In genomic region chr4:86670582-86671306, GRCm38 (mm10) we compare ENCODE assay signal across 9 mouse cellular contexts. TPM values are rescaled to one million over a fixed set of nuclear protein-coding genes. Genes with fewer than 3 reads are reported as not detected.
DNase-seq lines count a peak whose midpoint lies in the region; ATAC-seq and TF ChIP-seq lines count a peak whose summit lies in the region.
"Had no signal": no experiment of that assay in that cellular context is flagged by ENCODE, and none has a peak within 500 bp of the region (broad histone marks: within the 10 kb centered on the region; RNA-seq: fewer than 3 reads in every experiment).

No protein-coding gene starts in this region.

- intact Hi-C loops in gastrocnemius, adult 2 months (cut with DNase I) = no loop called here
- intact Hi-C loops in gastrocnemius, postnatal 36 days (cut with DNase I) = no loop called here

- no peaks in the 10 kb centered on the region for H3K27me3 ChIP-seq in stomach, postnatal 0 days (ENCODE audit: control insufficient read depth, insufficient read depth, low read length)
- H3K27me3 ChIP-seq: limb, embryonic 15.5 days had no signal

- H3K4me2 ChIP-seq in stomach, postnatal 0 days (replicated peaks; ENCODE audit: low read depth) = no peak overlapping the region

- peak overlapping the region; percentile 90; the same call in 1 of the 2 replicates for H3K4me3 ChIP-seq in gastrocnemius, adult 2 months
- H3K4me3 ChIP-seq in stomach, postnatal 0 days (ENCODE audit: low read depth, low read length) = no peak overlapping the region

- H3K9me3 ChIP-seq in stomach, postnatal 0 days (ENCODE audit: control insufficient read depth, low read length) = no peaks in the 10 kb centered on the region
- H3K9me3 ChIP-seq: limb, embryonic 15.5 days had no signal

- peaks cover 2% of the 10 kb centered on the region; the same call in 1 of the 2 replicates for H3K36me3 ChIP-seq in stomach, postnatal 0 days (ENCODE audit: control insufficient read depth, insufficient read depth, low read length)

- no peak for TF ChIP-seq EP300 in stomach, postnatal 0 days (optimal IDR thresholded peaks at IDR 0.05)

- DNase-seq in gastrocnemius, adult 2 months = no peak
- no peak for DNase-seq in gastrocnemius, postnatal 36 days
- DNase-seq in lung, postnatal 36 days = peak; percentile 47
- DNase-seq in lung, postnatal 4 days = no peak
- peak; percentile 17 for DNase-seq in kidney, postnatal 14 days
- DNase-seq in stomach, postnatal 0 days (ENCODE audit: low spot score) = no peak
- DNase-seq in right cerebral cortex, postnatal 4 days = no peak

- no peak for TF ChIP-seq CTCF in gastrocnemius, adult 2 months (IDR thresholded peaks at IDR 0.05)
- no peak for TF ChIP-seq CTCF in stomach, postnatal 0 days (IDR thresholded peaks at IDR 0.05; ENCODE audit: low read depth)

- ATAC-seq in stomach, postnatal 0 days (ENCODE audit: low FRiP score, low TSS enrichment) = no peak
- no peak for ATAC-seq in inflammation-experienced regulatory T-cells, adult 6 months

- H3K9ac ChIP-seq in stomach, postnatal 0 days (ENCODE audit: low read length) = 0 out of 2 replicates have a peak overlapping the region, but pooled peaks have one; percentile 78

- H3K27ac ChIP-seq in gastrocnemius, adult 2 months = peak overlapping the region; percentile 94
- peak overlapping the region; percentile 89; the same call in 1 of the 2 replicates for H3K27ac ChIP-seq in stomach, postnatal 0 days (replicated peaks)

- no peaks in the 10 kb centered on the region; the same call in 1 of the 2 replicates for H3K4me1 ChIP-seq in stomach, postnatal 0 days (replicated peaks; ENCODE audit: control insufficient read depth, insufficient read depth)

- WGBS in stomach, postnatal 0 days = 62% methylated on average over 8 of the region's 8 CpGs

RNA-seq across cellular contexts. Expression of gene Plin2, which starts 0.9 kb away (rescaled TPM):
- total RNA-seq in gastrocnemius, adult 2 months (2021) = 10 to 100 TPM; 32.4 to 60.2 TPM
- 10 to 100 TPM; 51.7 to 54.1 TPM for total RNA-seq in gastrocnemius, postnatal 36 days (2021)
- polyA plus RNA-seq in stomach, postnatal 0 days (2015; fragmentation: Nextera tagmentation; extraction: Ambion mirVana) = 50.7 and 57.8 TPM in 2 replicates
- polyA plus RNA-seq in inflammation-experienced regulatory T-cells, adult 6 months (2017; shearing (Covaris generic)) = 10 to 100 TPM; 21.1 to 33.4 (median 21.3) TPM

RNA-seq across cellular contexts. Expression of gene Haus6, which starts 58.9 kb away (rescaled TPM):
- total RNA-seq in gastrocnemius, adult 2 months (2021) = 1 to 10 TPM; 5.0 to 5.3 TPM
- total RNA-seq in gastrocnemius, postnatal 36 days (2021) = 1 to 10 TPM; 4.6 to 5.7 TPM
- polyA plus RNA-seq in stomach, postnatal 0 days (2015; fragmentation: Nextera tagmentation; extraction: Ambion mirVana) = 3.4 and 4.4 TPM in 2 replicates
- polyA plus RNA-seq in inflammation-experienced regulatory T-cells, adult 6 months (2017; shearing (Covaris generic)) = 10 to 100 TPM; 12.1 to 26.0 (median 13.4) TPM

Comparison
In these comparisons a context has a peak if more than half of its experiments do, and no peak if none do; other contexts are left out.
1. DNase-seq: peak in lung, postnatal 36 days (single experiment) and kidney, postnatal 14 days (single experiment); none in gastrocnemius, adult 2 months (single experiment), gastrocnemius, postnatal 36 days (0 of 2), lung, postnatal 4 days (0 of 2), stomach, postnatal 0 days (single experiment) and right cerebral cortex, postnatal 4 days (single experiment).